Mouse (Mus musculus): Measurements from ENCODE around the gene Bhlhb9.

The Bhlhb9 gene

GRCm38 (mm10) chrX:135885411-135886233 lies 88.2 kb downstream of the Bhlhb9 start:
- in situ Hi-C loops (cut with MboI; ENCODE audit: unreplicated experiment in 2 of 2): loop anchor here in 1 of 2 experiments (5.0 kb wide), 1 partner anchor 37 kb away; no protein-coding TSS in a partner anchor

DNA sequence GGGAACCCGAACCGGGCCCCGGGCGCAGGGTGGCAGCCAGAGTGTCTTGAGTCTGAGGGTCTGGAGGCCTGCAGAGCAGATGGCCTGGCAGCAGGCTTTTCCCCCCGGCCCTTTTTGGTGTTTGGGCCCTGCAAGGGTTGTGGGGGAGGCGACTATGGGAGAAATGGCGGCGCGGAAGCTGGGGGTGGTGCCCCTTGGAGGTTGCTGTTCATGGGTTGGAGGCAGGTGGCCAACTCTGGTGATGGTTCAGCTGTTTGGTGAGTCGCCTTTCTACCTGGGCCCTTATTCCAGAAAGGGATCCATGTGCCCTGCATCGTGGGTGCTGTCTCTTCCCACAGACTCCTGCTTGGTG lies 88.8 kb downstream of the Bhlhb9 start:
- in situ Hi-C loops (cut with MboI; ENCODE audit: unreplicated experiment in 2 of 2): loop anchor here in 1 of 2 experiments (5.0 kb wide), 1 partner anchor 36 kb away; no protein-coding TSS in a partner anchor

DNA sequence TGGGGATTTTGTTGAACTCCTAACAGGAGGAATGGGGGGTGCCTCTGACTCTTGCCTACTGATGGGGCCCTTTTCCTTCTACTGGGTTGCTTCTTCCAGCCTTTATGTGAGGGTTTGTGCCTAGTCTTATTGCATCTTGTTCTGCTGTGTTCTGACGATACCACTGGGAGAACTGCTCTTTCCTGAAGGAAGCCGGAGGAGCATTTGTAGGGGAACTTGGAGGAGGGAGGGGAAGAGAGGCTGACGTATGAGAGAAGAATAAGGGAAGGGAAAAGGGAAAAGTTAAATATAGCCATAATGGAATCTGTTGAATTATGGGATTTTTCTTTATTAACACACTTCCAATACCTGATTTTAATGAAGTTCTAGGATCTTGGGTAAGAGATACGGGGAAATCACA lies 119.2 kb downstream of the Bhlhb9 start:
- in situ Hi-C loops (cut with MboI; ENCODE audit: unreplicated experiment in 2 of 2): no loop called here

GRCm38 (mm10) chrX:135917116-135917515 lies 119.7 kb downstream of the Bhlhb9 start:
- in situ Hi-C loops (cut with MboI; ENCODE audit: unreplicated experiment in 2 of 2): no loop called here

GRCm38 (mm10) chrX:135922162-135922561 lies 124.8 kb downstream of the Bhlhb9 start:
- in situ Hi-C loops (cut with MboI; ENCODE audit: unreplicated experiment in 2 of 2): loop anchor here in 1 of 2 experiments (5.0 kb wide), 1 partner anchor 35 kb away; no protein-coding TSS in a partner anchor

GRCm38 (mm10) chrX:135925911-135926310 lies 128.5 kb downstream of the Bhlhb9 start:
- in situ Hi-C loops (cut with MboI; ENCODE audit: unreplicated experiment in 2 of 2): no loop called here

DNA sequence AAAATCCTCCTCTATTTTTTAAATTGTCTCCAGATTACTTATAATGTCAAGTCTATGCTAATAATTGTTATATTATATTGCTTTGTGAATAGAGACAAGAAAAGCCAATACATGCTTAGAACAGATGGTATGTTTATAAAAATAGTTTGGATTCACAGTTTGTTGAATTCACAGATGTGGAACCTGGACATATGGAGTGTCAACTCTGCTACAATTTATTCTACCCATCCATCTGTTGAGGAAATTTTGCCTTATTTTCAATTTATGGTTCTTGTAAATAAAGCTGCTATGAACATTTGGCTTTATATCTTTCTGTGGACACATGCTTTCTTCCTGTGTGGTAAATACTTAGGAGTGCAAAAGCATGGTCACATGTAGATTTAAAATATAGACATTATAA lies 131.2 kb downstream of the Bhlhb9 start:
- in situ Hi-C loops (cut with MboI; ENCODE audit: unreplicated experiment in 2 of 2): no loop called here

GRCm38 (mm10) chrX:135936452-135936851 lies 139.1 kb downstream of the Bhlhb9 start:
- in situ Hi-C loops (cut with MboI; ENCODE audit: unreplicated experiment in 2 of 2): no loop called here

Data from v-Abl transformed pro-B cells (cell line).